Mouse (Mus musculus) left cerebral cortex, postnatal 10 days (tissue): ENCODE data around the gene Aspscr1. TPM values are rescaled to one million over a fixed set of nuclear protein-coding genes. Genes with fewer than 3 reads are reported as not detected.
"Not testable (repeated sequence)": the region's sequence is repeated elsewhere in the genome, so short reads cannot be mapped to it uniquely, and the experiment has no call there.

Experiments
- DNase-seq, 2 experiments: peaks; one replicate each; pipeline ENCODE4 v3.0.0; 2021 to 2022; ENCODE audit warnings: low spot score in 2 of 2, mixed read lengths in 1 of 2; ENCODE audit errors: extremely low spot score in 1 of 2
- intact Hi-C: fragments of 180-260 bp; cut with DNase I; formaldehyde crosslinking; loops from one replicate; pipeline ENCODE4 v1.15.1; 2025
- total RNA-seq, 2 experiments: library from RNA; stranded (reverse); gene quantifications; 2 replicates each; pipeline ENCODE4 v1.2.3; 2021

The Aspscr1 gene
- total RNA-seq, 2 experiments from 2014 or later: 59.1 to 66.6 TPM

DNA sequence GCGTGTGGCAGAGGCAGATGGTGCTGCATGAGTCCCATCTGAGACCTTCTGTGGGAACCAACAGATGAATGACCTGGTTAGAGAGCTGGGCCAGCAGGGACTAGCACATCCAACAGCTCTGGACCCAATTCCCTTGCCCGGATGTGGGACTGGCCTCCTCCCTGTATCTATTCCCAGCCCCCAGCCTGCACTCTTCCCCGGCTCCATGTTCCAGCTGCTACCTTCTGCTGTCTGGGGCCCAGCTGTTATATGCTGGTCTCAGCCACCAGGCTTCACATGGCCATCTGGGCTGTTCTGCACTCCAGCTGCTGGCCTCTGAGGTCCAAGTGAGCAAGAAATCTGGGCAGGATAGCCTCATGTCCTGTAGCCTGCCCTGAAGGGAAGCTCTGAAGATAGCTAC, 7.4 kb upstream of the Aspscr1 start:
- intact Hi-C loops: no loop called here

DNA sequence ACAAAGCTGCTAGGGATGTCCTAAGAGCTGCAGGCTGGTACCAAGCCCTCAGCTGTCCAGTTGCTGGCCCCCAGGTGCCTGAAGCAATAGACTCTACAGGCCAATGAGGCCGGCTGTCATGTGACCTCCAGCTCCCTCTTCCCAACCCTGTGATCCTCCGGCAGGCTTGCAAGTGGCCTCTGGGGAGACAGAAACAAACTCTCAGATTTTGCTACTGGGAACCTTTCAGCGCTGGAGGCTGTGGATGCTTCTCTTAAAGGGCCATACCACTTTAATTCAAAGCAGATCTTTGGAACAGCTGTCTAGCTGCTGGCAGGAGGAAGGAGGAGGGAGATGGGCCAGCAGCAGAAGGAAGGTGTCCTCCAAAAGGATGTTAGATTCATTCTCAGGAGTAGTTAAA, 6.2 kb upstream of the Aspscr1 start:
- intact Hi-C loops: no loop called here
- peak in 1 of 2 experiments; percentile 64 for DNase-seq

More for the DNA sequence above, 7.4 kb upstream of the Aspscr1 start:
- no peak for DNase-seq

DNA sequence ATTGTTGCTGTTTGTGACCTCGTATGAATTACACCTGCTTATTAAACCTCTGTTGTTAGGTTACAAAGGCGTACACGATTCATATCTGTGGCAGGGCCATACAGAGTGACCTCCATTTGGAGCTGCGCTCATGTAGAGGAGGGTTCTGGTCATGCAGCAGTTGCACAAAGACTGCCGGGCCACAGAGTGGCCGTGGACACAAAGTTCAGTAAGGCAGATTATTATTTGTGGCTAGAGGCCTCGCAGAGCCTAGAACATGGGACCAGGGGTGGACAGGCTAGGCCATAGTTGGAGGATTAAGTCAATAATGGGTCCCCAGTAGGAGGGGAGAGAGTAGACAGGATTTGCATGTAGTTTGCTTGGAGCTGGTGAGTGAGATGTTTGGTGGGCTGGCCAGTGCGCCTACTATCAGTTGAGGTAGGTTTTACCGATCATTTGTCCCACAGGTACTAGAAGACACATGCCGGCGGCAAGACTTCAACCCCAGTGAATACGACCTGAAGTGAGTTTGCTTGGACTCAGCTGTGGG, 885 bp downstream of the Aspscr1 start:
- no peak for DNase-seq
- intact Hi-C loops: no loop called here

DNA sequence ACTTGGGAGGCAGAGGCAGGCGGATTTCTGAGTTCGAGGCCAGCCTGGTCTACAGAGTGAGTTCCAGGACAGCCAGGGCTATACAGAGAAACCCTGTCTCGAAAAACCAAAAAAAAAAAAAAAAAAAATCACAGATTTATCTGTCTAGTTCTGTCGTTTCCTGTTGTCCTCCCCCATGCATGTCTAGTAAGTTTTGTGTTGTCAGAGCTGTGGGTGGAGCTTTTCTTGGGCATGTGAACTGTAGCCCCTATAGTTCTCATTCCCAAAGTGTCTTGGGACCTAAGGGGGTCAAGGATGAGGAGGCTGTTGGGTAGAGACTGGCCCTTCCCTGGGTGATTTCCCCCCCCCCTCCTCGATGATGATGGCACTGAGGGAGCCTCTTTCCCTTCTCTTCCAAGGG, 3.1 kb downstream of the Aspscr1 start:
- intact Hi-C loops, DNase-seq: not testable (repeated sequence)

DNA sequence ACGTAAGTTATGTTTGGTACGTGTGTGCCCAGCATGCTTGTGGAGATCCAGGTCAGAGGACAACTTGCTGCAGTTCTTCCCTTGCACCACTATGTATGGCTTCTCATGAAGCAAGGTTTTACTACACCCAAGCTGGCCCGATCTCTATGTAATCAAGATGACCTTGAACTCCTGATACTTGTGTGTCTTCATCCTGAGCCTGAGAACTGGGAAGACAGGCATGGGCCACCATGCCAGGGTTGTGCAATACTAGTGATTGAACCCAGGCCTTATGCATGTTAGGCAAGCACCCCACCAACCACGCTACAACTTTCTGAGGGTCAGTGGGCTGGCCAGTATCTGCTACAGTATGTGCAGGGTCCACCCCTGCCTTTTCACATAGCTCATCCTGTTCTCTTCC, 4.2 kb downstream of the Aspscr1 start:
- intact Hi-C loops: no loop called here
- DNase-seq: no peak

DNA sequence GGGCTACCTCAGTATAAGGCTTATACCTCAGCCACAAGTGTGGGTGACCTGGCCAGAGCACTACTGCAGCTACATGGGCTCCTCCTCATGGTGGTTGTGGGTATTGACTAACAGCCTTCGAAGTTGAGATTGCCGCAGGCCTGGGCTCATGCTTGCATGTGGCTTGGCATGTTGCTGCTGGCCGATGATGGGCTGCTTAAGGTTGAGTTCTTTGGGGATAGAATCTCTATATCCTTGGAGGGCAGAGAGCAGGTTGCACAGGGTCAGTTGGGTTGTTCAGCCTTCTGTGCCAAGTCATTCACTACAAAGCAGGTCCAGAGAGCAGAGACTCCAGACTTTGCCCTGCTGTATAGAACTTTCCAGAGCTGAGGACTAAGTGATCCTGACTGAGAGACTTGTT, 7.1 kb downstream of the Aspscr1 start:
- no peak for DNase-seq
- intact Hi-C loops: no loop called here

DNA sequence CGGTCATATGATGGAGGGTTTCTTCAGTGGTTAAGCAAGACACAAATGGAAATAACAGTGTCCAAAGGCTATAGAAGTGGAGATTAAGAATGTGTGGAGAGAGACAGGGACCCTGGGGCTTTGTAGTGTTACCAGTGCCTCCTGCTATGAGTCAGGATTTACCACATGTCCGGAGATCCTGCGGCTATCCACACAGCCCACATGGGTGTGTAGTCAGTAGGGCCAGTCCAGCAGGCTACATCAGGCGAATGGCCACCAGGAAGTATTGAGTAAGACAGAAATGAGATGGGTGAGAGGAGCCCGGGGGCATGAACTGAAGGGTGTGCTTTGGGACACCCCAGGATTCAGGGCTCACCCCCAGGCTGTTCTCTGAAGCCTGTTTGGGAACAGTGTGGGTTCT, 9.9 kb downstream of the Aspscr1 start:
- intact Hi-C loops: no loop called here
- no peak for DNase-seq

DNA sequence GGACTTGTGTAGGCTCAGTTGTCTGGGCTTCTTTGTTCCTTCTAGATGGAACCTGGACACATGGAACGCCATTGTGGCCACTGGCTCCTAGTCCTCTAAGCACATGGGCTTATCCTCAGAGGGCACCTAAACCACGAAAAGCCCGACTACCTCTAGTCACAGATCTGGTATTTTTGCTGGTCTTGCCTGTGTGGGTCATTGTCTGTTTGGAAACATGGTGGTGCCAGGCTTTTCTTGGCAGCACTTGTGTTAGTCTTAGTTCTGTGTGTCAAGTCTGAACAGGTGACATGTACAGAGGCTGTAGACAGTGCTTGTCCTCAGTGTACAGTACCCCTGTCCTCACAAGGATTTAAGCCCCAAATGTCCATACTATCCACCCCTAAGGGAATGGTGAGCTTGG, 10.8 kb downstream of the Aspscr1 start:
- intact Hi-C loops: no loop called here
- no peak for DNase-seq

DNA sequence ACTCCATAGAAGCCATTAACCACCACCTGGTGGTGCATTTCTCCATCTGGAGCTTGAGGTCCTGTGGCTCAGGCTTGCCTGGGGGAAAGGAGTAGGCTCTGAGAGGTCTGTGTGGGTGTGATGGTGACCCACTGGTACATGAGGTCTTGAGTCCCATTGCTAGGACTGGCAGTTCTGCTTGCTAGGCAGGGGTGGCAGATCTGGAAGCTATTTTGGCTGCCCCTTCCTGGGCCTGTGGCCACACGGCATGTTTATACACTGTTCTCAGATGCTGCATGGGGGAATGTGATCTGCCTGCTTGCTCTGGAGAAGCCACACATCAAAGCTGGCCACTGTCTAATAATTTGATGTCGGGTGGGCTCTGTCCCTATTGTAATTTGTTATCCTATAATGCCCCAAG, 11.3 kb downstream of the Aspscr1 start:
- DNase-seq: no peak
- intact Hi-C loops: no loop called here

DNA sequence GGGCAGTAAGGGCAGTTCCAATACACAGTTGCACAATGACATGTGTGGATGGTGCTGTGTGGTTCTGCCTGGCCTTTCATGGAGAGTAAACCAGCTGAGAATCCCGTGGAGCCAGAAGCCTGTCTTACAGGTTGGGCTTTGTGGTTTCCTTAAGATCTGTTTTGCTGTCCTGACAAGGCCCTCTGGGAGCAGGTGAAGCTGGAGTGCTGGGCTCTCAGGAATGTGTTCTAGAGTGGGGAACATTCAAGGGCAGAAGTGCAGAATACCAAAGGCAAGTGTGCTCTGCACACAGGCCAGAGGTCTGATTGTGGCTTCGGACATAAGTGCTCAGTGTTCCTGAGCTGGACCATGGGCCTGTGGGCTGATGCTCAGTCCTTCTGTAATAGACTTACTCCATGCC, 11.9 kb downstream of the Aspscr1 start:
- intact Hi-C loops: no loop called here

DNA sequence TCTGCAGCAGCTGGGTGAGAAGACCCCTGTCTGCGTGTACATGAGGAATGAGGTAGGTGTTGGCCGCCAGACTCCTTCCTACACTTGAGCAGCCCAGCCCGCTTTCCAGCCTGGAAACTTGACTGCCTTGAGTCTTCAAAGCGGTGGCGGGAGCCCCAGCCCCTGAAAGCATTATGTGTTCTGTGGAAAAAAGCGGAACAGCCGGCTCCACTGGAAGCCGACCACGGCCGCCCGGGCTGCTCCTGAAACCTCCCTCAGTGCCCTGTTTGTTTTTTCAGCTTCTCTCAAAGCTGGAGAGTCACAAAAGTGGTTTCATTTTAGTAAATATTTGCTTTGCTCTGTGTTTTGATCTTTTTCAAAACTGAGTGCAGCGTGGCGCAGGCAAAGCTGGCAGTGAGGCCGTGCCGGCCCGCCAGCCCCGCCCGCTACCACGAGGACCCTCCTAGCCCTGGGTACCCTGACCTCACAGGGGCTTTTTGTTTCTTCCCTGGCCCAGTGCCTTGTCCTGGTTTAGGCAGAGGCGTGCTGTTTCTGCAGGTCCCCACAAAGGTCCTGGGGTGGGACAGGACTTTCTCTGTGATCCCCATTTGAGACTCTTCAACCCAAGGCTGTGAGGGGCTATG, 14.0 kb downstream of the Aspscr1 start:
- intact Hi-C loops: no loop called here
- DNase-seq: peak in 1 of 2 experiments; percentile 87

More for the DNA sequence above, 11.9 kb downstream of the Aspscr1 start:
- DNase-seq: no peak

DNA sequence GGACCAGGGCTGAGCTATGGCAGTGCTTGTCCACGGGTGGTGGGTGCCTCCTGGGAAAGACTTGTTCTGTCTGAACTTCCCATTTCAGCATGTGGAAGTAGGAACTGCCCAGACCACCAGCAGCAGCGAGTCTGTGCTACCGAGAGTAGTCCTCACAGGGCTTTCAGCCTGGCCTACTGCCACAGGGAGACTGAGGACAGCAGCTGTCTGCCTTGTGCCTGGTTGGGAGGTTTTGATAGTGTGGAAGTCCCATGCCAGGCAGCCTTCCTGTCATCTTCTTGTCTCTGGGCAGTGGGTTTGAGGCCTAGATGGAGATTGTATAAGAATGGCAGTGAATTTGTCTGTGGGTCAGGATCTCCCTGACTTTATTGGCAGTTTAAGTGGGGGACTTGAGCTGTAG, 16.6 kb downstream of the Aspscr1 start:
- intact Hi-C loops: no loop called here
- DNase-seq: no peak

DNA sequence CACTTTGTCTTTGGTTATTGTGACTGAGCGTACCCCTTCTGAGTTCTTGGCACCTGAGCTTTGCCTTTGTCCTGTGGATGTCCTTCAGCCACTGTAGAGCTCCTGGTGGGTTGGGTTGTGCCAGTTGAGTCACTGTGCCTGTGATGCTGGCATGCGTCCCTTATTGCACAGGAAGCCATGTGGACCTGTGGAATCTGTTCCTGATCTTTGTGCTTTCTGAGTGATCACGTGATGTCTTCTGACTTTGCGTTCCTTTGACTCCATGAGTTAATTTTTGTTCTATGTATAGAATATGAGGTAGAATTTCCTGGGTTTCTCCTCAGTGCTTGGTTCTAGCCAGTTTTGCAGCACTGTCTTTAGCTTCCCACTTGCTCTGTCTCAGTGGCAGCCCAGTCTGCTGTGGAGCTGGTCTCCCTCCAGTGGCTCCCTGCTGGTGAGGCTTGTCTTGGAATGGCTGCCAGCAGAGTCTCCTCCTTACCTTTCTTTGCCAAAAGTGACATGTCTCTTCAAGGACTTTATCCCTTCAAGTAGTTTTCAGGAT, 19.8 kb downstream of the Aspscr1 start:
- intact Hi-C loops: no loop called here
- DNase-seq: peak in 1 of 2 experiments; percentile 74

DNA sequence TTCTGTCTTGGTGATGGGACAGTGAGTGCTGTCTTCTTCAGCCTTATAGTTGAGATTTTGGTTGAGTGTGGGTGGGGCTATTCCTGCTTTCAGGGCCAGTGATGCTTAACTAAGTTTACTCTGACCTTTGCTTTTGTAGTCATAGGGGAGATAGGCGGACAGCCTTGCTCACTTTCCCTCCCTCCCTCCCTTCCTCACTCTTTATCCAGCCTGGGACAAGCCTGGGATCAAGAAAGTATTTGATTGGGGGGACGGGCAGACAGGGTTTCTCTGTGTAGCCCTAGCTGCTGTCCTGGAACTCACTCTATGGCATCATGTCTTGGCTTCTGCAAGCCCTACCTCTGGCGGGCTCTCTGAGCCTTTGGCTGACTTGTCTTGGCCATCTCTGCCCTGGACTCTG, 20.7 kb downstream of the Aspscr1 start:
- intact Hi-C loops: no loop called here
- no peak for DNase-seq

DNA sequence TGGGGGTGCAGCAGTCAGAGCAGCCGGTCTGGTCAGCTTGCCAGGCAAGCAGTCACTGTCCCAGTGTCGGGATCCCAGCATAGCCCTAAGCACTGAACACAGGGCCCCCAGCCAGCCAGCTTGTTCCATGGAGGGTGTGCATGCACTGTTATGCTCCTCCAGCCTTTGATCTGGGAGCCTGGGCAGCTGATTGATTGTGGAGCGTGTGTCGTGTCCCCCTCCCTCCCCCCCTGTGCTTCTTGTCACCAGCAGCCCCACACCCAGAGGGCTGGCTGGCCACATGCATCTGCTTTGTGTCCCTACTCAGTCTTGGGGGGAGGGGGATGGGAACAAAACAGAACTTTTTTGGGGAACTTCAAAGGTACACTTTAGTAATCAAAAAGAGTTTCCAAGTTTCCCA, 22.4 kb downstream of the Aspscr1 start:
- intact Hi-C loops: no loop called here
- DNase-seq: peak in 1 of 2 experiments; percentile 82

DNA sequence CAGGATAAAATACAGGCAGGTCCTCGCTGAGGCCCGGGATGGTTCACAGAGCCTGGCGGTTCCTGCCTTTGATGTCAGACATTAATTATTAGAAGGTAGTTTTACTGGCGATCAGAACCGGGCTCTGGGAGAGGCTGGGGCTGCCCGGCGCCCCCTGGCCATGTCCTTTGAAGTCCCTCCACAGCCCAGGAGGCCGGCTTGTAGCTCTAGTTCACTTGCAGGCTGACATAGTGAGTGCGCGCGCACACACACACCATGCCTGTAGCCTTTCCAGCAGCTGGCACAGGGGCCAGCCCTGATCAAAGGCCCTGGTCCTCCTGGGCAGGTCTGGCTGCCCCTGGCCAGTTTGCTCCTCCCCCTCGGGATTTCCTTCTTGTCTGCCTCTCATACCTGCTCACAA, 22.9 kb downstream of the Aspscr1 start:
- peak in 1 of 2 experiments; percentile 85 for DNase-seq
- intact Hi-C loops: no loop called here

DNA sequence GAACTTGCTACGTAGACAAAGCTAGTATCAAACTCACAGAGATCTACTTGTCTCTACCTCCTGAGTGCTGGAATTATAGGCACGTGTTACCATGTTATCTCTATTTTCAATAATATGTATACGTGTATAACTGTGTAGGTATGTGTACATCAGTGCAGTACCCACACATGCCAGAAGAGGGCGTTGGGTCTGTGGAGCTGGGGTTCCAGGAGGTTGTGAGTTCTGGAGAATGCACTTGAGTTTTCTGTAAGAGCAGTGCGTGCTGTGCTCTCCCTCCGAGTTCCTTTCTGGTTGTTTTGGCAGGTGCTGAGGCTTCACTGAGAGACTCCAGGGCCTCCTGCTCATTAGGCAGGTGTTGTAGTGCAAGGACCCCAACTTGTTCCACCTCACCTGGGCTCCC, 23.8 kb downstream of the Aspscr1 start:
- intact Hi-C loops: no loop called here
- no peak for DNase-seq

DNA sequence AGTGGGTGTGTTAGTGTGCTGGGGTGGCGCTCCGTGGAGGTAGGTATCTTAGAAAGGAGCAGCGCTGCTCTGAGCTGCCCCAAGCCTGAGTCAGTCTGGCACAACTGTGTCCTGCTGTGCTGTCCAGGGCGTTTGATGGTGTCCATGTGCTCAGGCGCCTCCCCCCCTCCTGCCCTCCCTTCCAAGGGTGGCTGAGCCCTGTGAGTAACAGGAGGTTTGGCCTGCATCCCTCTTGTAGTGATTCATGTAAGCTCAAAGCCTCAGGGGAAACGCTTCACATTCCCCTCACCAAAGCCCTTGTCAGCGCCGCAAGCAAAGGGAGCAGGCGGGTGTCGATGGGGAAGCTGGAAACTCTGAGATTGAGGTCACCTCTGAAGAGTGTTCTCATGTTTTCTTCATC, 25.0 kb downstream of the Aspscr1 start:
- intact Hi-C loops: no loop called here
- DNase-seq: no peak

DNA sequence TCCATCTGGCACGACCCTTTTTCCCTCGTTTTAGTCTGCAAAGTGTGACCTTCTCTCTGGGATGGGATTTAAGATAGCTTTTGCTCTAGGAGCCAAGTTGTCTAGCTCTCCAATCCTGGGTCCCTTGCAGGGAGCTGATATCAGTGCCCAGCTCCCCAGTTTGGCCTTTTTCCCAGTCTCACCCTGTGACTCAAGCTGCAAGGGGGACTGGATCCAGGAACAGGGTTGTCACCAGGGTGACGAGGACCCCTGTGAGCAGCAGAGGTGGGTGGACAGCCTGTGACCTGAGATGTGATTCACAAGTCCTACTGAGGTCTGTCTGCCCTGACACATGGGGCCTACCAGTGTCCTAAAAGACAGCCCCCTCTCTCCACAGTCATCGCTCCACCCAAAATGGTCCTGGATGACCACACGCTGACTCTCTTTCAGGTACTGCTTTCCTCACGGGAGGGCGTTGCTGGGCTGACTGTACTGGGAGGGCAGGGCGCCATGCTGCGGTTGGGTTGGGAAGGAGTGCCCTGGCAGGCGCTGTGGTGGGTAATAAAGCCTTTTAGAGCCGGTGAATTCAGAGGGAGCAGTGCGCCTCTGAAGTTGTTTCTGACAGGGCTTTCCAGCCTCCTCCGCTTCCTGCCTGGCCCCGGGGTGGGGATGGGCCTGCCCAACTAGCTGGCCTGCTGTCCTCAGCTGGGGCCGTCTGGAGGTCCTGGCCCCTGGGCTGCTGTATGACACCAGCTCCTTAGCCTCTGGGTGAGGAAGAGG, 31.1 kb downstream of the Aspscr1 start:
- intact Hi-C loops: no loop called here
- DNase-seq: no peak
